Mouse (Mus musculus) midbrain, embryonic 14.5 days (tissue): ENCODE measurements at regions not wholly inside any gene's neighbourhood (a gene's known extent, or its start where the extent isn't known, plus 50 kb on each side); places are given as distances from the start of the nearest gene placed in this dataset.

Source experiments
- ATAC-seq: fragments of 200-750 bp; cut with Nextera tagmentation; 2 replicates; pipeline ENCODE4 v1.8.0; 2017; ENCODE audit warnings: moderate number of reproducible peaks, moderate library complexity; ENCODE audit not compliant: low FRiP score, low TSS enrichment
- DNase-seq: peaks from one replicate; pipeline ENCODE4 v3.0.0-alpha.2; 2015
- H3K27ac ChIP-seq: fragments of 300-500 bp; sonication (generic); replicated peaks from 2 replicates; pipeline ENCODE4 v1.5.1; 2014; ENCODE audit warnings: mild to moderate bottlenecking, low read depth, low read length, moderate library complexity
- H3K27me3 ChIP-seq: fragments of 300-500 bp; sonication (generic); 2 replicates; pipeline ENCODE4 v1.6.1; 2014; ENCODE audit warnings: low read length, control low read depth, mixed read lengths; ENCODE audit not compliant: control insufficient read depth, insufficient read depth
- H3K36me3 ChIP-seq: fragments of 300-500 bp; sonication (generic); 2 replicates; pipeline ENCODE4 v1.6.1; 2014; ENCODE audit warnings: low read length, control low read depth; ENCODE audit not compliant: control insufficient read depth, insufficient read depth
- H3K4me1 ChIP-seq: fragments of 300-500 bp; sonication (generic); 2 replicates; pipeline ENCODE4 v1.6.1; 2014; ENCODE audit warnings: mild to moderate bottlenecking, antibody characterized with exemption, low read length, control low read depth; ENCODE audit not compliant: control insufficient read depth, insufficient read depth
- H3K4me2 ChIP-seq: fragments of 300-500 bp; sonication (generic); 2 replicates; pipeline ENCODE4 v1.6.1; 2014; ENCODE audit warnings: mild to moderate bottlenecking, low read length, moderate library complexity
- H3K4me3 ChIP-seq: fragments of 300-500 bp; sonication (generic); replicated peaks from 2 replicates; pipeline ENCODE4 v1.5.1; 2014; ENCODE audit warnings: low read depth, low read length
- H3K9ac ChIP-seq: fragments of 300-500 bp; sonication (generic); replicated peaks from 2 replicates; pipeline ENCODE4 v1.6.1; 2014; ENCODE audit warnings: mild to moderate bottlenecking, low read length, moderate library complexity
- H3K9me3 ChIP-seq: fragments of 300-500 bp; sonication (generic); 2 replicates; pipeline ENCODE4 v1.6.1; 2016; ENCODE audit warnings: low read length, control low read depth, mixed read lengths; ENCODE audit not compliant: control insufficient read depth
- WGBS: fragments of 180-500 bp; shearing (Covaris S2); extraction: QIAGEN DNeasy Blood & Tissue Kit; methylation state at CpG from one replicate; pipeline ENCODE4 v1.1.7; 2014; 5-methylcytosine and 5-hydroxymethylcytosine counted together

DNA sequence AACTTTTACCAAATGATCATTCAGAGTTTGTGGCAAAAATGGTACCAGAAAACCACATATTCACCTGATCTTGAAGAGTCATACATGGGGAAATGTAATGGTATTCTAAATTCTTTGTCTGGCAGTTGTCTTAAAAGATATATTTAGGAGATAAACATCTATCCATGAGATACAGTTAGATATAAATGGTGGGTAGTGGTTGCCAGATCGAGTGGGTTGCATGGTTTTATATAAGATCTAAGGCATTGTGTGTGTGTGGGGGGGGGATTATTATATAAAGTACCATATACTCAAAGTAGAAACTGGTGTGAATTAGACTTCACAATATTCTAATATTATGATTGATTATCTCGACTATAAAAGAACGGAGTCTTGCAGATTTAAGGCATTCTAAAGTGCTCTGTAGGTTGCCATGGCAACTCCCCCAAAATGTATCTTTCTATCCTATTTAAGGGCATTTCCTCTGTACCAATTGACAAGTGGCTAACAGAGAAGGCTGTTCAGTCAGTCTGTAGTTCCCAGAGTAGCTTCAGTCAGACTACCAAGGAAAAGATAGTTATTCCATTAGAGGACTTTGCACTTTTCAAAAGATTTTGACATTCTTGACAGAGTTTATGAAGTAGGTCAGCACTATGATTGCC lies 89.3 kb upstream of the Man2a1 start:
- Histone ChIP-seq H3K9ac (no peak overlapping the region), H3K4me3 (no peak overlapping the region), H3K9me3 (no peaks in the 10 kb centered on the region), H3K27me3 (no peaks in the 10 kb centered on the region), H3K27ac (no peak overlapping the region), H3K4me1 (peaks cover 3% of the 10 kb centered on the region; the same call in 1 of the 2 replicates), H3K36me3 (no peaks in the 10 kb centered on the region), H3K4me2 (no peak overlapping the region)
- 68% methylated on average over 3 of the region's 3 CpGs for WGBS
- no peak for ATAC-seq
- no peak for DNase-seq

DNA sequence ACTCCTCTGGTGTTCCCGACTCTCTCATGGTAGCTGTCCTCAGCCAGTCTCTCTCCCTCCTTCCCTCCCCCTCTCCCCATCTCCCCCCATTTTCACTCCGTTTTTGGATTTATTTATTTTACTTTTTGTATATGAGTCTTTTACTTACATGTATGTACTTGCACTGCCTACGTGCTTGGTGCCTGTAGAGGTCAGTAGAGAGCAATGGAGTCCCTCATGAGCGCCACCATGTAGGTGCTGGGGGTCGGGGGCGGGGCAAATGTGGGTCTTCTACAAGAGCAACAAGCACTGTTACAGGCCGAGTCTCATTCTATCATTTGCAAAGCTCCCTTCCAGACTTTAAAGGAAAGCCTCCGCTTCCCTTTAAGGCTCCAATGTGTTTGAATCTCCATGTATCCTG lies 78.3 kb upstream of the Man2a1 start:
- H3K9ac ChIP-seq, result no peak overlapping the region
- H3K4me3 ChIP-seq, result no peak overlapping the region
- H3K9me3 ChIP-seq, result no peaks in the 10 kb centered on the region
- H3K36me3 ChIP-seq, result no peaks in the 10 kb centered on the region
- H3K27ac ChIP-seq, result no peak overlapping the region
- H3K4me1 ChIP-seq, result no peaks in the 10 kb centered on the region
- no peak overlapping the region for H3K4me2 ChIP-seq
- 76% methylated on average over 8 of the region's 8 CpGs for WGBS
- ATAC-seq (no peak), DNase-seq (no peak)
- H3K27me3 ChIP-seq, result no peaks in the 10 kb centered on the region

DNA sequence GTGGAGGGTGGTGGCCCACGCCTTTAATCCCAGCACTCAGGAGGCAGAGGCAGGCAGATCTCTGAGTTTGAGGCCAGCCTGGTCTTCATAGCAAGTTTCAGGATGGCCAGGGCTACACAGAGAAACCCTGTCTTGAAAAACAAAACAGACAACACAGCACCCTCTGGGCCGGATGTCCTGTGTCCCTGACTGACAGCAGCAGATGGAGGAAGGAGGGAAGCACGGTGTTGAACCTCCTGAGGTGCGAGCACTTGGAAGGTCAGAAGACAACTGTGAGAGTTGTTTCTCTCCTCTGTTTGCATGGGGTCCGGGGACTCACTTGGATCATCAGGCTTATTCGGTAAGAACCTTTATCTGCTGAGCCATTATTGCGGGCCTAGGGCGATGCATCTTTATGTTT lies 76.6 kb upstream of the Man2a1 start:
- DNase-seq, result no peak
- H3K4me1 ChIP-seq, result no peaks in the 10 kb centered on the region
- H3K4me3 ChIP-seq, result no peak overlapping the region
- no peak overlapping the region for H3K27ac ChIP-seq
- H3K36me3 ChIP-seq, result no peaks in the 10 kb centered on the region
- no peak overlapping the region for H3K9ac ChIP-seq
- H3K4me2 ChIP-seq, result no peak overlapping the region
- 94% methylated on average over 8 of the region's 8 CpGs for WGBS
- H3K9me3 ChIP-seq, result no peaks in the 10 kb centered on the region
- no peaks in the 10 kb centered on the region for H3K27me3 ChIP-seq
- no peak for ATAC-seq

DNA sequence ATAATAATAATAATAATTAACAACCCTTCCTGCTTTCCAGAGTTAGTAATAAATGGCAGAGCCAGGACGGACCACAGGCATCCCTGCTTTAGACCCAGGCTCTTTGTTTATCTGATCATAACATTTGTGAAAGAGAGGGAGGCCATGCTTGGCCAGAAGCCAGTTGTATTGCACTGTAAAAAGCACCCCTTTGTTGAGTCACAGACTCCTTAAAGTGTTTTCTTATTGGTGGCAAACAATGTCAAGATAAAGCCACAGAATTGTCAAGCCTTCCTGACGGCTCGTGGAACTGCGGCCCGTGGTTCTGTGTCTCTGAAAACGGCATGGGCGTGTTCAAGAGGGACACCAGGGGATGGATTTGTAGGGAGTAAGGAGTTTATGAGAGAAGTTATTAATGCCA lies 72.7 kb upstream of the Man2a1 start:
- DNase-seq (no peak), ATAC-seq (no peak)
- Histone ChIP-seq H3K36me3 (no peaks in the 10 kb centered on the region), H3K9me3 (no peaks in the 10 kb centered on the region), H3K4me2 (no peak overlapping the region), H3K27ac (no peak overlapping the region), H3K4me1 (no peaks in the 10 kb centered on the region), H3K9ac (no peak overlapping the region), H3K27me3 (no peaks in the 10 kb centered on the region), H3K4me3 (no peak overlapping the region)
- WGBS, result 75% methylated on average over 7 of the region's 7 CpGs

DNA sequence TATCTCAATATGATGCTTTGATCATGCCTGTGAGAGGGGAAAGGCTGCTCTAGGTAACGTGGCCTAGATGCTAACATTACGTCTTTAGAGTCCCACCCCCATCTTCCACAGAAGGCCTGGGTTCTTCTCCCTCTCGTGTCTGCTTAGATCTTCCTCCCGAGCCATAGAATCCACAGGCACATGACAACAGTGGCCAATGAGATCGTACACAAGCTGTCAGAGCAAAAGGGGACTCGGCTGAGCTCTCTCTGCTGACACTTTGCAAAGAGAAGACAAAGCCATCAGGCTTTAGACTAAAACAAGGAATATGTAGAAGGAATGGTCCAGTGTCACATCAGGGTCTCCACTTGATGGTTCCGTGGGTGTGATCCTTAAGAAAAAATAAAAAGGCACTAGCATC lies 72.1 kb upstream of the Man2a1 start:
- Histone ChIP-seq H3K9ac (no peak overlapping the region), H3K27me3 (no peaks in the 10 kb centered on the region), H3K4me2 (no peak overlapping the region), H3K4me3 (no peak overlapping the region), H3K4me1 (no peaks in the 10 kb centered on the region), H3K27ac (no peak overlapping the region), H3K9me3 (no peaks in the 10 kb centered on the region), H3K36me3 (no peaks in the 10 kb centered on the region)
- ATAC-seq (no peak), DNase-seq (no peak)
- 90% methylated on average over 7 of the region's 7 CpGs for WGBS

DNA sequence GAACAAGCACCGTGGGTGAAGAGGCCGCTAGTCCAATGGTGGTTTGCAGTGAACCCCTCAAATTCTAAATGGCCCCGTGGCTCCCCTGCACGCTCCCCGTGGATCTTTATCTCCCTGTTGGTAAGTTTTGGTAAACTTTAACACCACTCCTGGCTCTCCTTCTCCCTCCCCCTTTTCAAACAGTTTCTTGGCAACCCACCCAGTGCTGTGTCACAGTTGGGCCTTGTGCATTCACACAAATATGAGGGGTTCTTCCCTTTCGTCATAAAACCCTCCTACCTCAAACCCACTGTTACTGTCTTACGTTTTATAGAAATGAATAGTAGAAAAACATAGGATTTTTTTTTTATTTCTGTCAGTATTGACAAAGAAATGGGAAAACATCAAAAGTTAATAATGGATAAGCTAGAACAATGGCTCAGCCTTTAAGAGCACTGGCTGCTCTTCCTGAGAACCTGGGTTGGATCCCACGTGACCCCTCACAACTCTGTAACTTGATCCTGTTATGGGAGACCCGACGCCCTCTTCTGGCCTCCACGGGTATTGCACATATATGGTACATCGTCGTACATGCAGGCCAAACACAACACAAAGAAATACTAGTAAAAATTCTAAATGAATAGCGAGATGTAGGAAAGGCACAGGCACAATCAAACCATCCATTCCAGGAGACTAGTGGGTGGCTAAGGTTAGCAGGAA lies 71.1 kb upstream of the Man2a1 start:
- ATAC-seq, result no peak
- Histone ChIP-seq H3K4me3 (no peak overlapping the region), H3K9me3 (no peaks in the 10 kb centered on the region), H3K27me3 (no peaks in the 10 kb centered on the region), H3K27ac (no peak overlapping the region), H3K36me3 (no peaks in the 10 kb centered on the region), H3K9ac (no peak overlapping the region), H3K4me2 (no peak overlapping the region), H3K4me1 (no peaks in the 10 kb centered on the region)
- WGBS, result 85% methylated on average over 14 of the region's 14 CpGs
- no peak for DNase-seq

DNA sequence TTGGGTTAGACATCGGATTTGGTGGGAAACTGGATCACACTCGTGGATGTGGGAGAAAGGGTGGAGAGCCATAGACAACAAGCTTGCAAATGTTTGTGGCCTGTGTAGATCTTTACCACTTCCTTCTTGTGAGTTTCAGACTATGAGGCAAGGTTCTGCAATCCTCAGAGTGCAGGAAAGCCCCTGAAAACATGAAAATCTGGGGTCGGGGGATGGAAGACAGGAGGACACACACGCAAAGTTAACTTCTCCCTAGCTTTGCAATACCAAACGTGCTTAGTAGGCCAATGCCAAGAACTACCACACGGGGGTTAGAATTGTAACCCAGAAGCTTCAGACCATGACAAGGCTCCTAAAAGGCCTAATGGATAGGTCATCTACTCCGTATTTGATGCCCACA lies 69.4 kb upstream of the Man2a1 start:
- H3K4me3 ChIP-seq, result no peak overlapping the region
- H3K36me3 ChIP-seq, result no peaks in the 10 kb centered on the region
- WGBS, result 79% methylated on average over 7 of the region's 7 CpGs
- ATAC-seq (no peak), DNase-seq (no peak)
- H3K27ac ChIP-seq, result no peak overlapping the region
- no peaks in the 10 kb centered on the region for H3K9me3 ChIP-seq
- H3K9ac ChIP-seq, result no peak overlapping the region
- H3K27me3 ChIP-seq, result no peaks in the 10 kb centered on the region
- H3K4me2 ChIP-seq, result no peak overlapping the region
- no peaks in the 10 kb centered on the region for H3K4me1 ChIP-seq

DNA sequence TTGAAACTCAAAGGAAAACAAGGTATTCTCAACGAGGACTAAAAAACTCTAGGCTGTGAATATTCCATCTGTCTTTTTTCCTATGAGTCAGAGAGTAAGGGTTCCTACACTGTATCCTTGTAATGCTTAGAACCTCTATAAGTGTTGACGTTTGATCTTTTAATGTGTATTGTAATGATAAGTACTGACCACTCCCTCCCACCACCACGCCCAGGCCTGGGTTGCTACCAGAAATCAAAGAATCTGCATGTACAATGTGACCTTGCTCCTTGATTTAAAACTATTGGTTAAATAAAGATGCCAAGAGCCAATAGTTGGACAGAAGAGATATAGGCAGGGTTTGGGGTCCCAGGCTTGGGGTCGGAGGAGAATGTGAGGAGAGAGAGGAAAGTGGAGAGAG lies 66.2 kb upstream of the Man2a1 start:
- ATAC-seq, result no peak
- Histone ChIP-seq H3K9me3 (no peaks in the 10 kb centered on the region), H3K9ac (no peak overlapping the region), H3K4me1 (peaks cover 18% of the 10 kb centered on the region), H3K4me2 (no peak overlapping the region), H3K27ac (no peak overlapping the region), H3K4me3 (no peak overlapping the region), H3K36me3 (no peaks in the 10 kb centered on the region), H3K27me3 (no peaks in the 10 kb centered on the region)
- 84% methylated on average over 4 of the region's 4 CpGs for WGBS
- DNase-seq, result no peak

DNA sequence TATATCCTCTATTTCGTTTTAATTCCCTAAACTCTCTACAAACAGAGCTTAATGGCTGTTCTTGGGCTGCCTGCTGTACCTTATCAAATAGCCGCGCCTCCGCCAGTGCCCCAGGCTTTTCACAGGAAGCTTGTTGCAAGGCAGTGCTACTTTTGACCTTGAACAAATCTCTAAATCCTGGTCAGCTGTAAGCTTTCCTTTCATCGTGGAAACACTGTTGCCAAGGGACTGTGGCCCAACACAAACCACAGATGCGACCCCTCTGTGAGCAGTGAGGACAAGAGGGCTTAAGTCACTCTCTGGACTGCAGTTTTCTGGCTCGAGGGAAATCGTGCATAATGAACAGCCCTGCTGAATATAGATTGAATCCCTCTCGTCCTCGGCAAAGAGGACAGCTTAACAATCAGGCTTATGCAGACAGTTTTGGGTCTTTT lies 62.0 kb upstream of the Man2a1 start:
- Histone ChIP-seq H3K9ac (0 out of 2 replicates have a peak overlapping the region, but pooled peaks have one; percentile 3), H3K27me3 (no peaks in the 10 kb centered on the region), H3K36me3 (no peaks in the 10 kb centered on the region), H3K4me2 (peak overlapping the region; percentile 42), H3K27ac (peak overlapping the region; percentile 56), H3K9me3 (no peaks in the 10 kb centered on the region), H3K4me3 (no peak overlapping the region), H3K4me1 (peaks cover 21% of the 10 kb centered on the region)
- 5% methylated on average over 10 of the region's 10 CpGs for WGBS
- peak; percentile 74 for DNase-seq
- peak; percentile 80; the same call in 1 of the 2 replicates for ATAC-seq
